Mouse (Mus musculus) forebrain, embryonic 15.5 days (tissue): ENCODE results near the gene Gins2. TPM values are rescaled to one million over a fixed set of nuclear protein-coding genes. Genes with fewer than 3 reads are reported as not detected.

Source experiments
- ATAC-seq: fragments of 200-750 bp; cut with Nextera tagmentation; replicated peaks from 2 replicates; pipeline ENCODE4 v1.8.0; 2017; ENCODE audit warnings: mild to moderate bottlenecking, moderate TSS enrichment, moderate library complexity
- H3K27ac ChIP-seq: fragments of 300-500 bp; sonication (generic); replicated peaks from 2 replicates; pipeline ENCODE4 v1.5.1; 2015; ENCODE audit warnings: mild to moderate bottlenecking, inconsistent platforms
- H3K27me3 ChIP-seq: fragments of 300-500 bp; sonication (generic); 2 replicates; pipeline ENCODE4 v1.6.1; 2015; ENCODE audit warnings: inconsistent platforms
- H3K36me3 ChIP-seq: fragments of 300-500 bp; sonication (generic); 2 replicates; pipeline ENCODE4 v1.6.1; 2015; ENCODE audit warnings: mild to moderate bottlenecking, inconsistent platforms
- H3K4me1 ChIP-seq: fragments of 300-500 bp; sonication (generic); 2 replicates; pipeline ENCODE4 v1.6.1; 2015; ENCODE audit warnings: inconsistent platforms
- H3K4me2 ChIP-seq: fragments of 300-500 bp; sonication (generic); replicated peaks from 2 replicates; pipeline ENCODE4 v1.6.1; 2015; ENCODE audit warnings: mild to moderate bottlenecking, inconsistent platforms
- H3K4me3 ChIP-seq: fragments of 300-500 bp; sonication (generic); 2 replicates; pipeline ENCODE4 v1.5.1; 2015; ENCODE audit warnings: mild to moderate bottlenecking, inconsistent platforms
- H3K9ac ChIP-seq: fragments of 300-500 bp; sonication (generic); replicated peaks from 2 replicates; pipeline ENCODE4 v1.6.1; 2015; ENCODE audit warnings: mild to moderate bottlenecking, inconsistent platforms
- H3K9me3 ChIP-seq: fragments of 300-500 bp; sonication (generic); 2 replicates; pipeline ENCODE4 v1.6.1; 2016; ENCODE audit warnings: inconsistent platforms
- WGBS: fragments of 180-500 bp; shearing (Covaris S2); methylation state at CpG from one replicate; pipeline ENCODE4 v1.1.7; 2015; ENCODE audit warnings: mixed read lengths; 5-methylcytosine and 5-hydroxymethylcytosine counted together
- polyA plus RNA-seq: library from polyadenylated mRNA; unstranded; fragments of >200 nt; fragmentation: Nextera tagmentation; extraction: Ambion mirVana; gene quantifications from 2 replicates; pipeline ENCODE4 v1.2.1, GENCODE M21; 2015

The Gins2 gene
- polyA plus RNA-seq, 1 experiment from 2014 or later = 27.1 TPM

DNA sequence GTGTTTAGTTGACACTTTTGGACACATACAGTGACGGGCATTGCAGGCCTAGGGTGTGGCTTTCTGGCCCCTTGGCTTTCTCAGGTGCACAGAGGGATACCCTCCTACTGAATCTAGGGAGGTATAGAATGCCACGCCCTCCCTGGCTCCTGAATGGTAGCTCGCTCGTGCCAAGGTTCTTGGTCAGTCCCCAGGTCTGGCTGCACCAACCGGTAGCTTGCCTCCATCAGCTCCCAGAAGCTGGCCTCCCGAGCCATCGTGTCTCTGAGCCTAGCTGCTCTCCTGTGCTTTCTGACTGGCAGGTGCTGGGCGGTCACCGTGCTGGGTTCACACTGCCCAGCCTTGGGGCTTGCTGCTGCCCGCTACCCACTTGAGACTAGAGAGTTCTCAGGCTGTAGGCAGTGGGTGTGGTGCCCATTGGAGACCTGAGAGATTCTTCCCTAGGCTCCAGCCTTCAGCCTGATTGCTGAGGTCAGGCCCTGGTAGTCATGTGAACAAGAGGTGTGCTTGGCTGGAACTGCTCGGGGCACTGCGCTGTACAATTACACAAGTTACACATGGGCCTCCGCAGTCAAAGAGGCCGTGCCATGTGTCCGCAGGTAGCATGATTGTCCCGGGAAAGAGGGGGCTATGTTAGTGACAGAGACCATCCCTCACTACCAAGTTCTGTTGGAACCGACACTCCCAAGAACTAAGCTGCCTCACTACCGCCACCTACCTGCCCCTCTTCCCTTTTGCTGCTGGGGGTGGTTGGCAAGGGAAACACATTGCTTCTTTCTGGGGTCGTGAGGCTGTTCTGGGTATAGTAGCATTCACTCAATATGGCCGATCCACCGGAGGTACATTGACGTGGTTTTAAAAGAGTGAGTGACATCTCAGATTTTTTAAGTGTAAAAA is 27.3 kb downstream of the Gins2 start:
- ATAC-seq = no peak
- Histone ChIP-seq H3K4me1 (peaks cover 100% of the 10 kb centered on the region), H3K27me3 (no peaks in the 10 kb centered on the region), H3K4me3 (no peak overlapping the region), H3K27ac (peak overlapping the region; percentile 81), H3K9ac (no peak overlapping the region), H3K9me3 (no peaks in the 10 kb centered on the region), H3K4me2 (no peak overlapping the region), H3K36me3 (no peaks in the 10 kb centered on the region; the same call in 1 of the 2 replicates)
- WGBS = 81% methylated on average over 22 of the region's 22 CpGs

GRCm38 (mm10) chr8:120560535-120560934 is 28.6 kb downstream of the Gins2 start:
- Histone ChIP-seq H3K36me3 (no peaks in the 10 kb centered on the region), H3K27me3 (no peaks in the 10 kb centered on the region), H3K4me1 (peaks cover 100% of the 10 kb centered on the region), H3K4me3 (no peak overlapping the region), H3K27ac (0 out of 2 replicates have a peak overlapping the region, but pooled peaks have one; percentile 89), H3K9ac (no peak overlapping the region), H3K4me2 (no peak overlapping the region), H3K9me3 (no peaks in the 10 kb centered on the region)
- ATAC-seq = no peak
- 69% methylated on average over 5 of the region's 5 CpGs for WGBS

DNA sequence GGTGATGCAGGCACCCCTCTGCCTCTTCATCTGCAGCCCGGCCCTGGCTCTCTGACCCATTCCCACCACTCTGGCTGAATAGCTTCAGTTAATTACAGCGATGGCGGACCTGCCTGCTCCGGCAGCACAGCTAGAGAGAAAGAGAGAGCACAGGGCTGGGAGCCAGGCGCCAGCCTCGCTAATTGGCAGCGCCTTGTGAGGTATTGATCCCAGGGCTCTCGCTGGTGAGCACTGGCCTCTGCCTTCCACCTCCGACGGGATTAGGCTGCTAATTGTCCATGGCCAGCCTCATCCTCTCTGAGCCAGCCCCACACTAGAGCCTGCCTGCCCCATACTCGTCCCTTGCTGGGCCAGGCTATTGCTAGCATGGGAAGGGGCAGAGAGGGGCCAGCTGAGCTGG is 29.4 kb downstream of the Gins2 start:
- Histone ChIP-seq H3K36me3 (no peaks in the 10 kb centered on the region), H3K9me3 (no peaks in the 10 kb centered on the region), H3K9ac (no peak overlapping the region), H3K27me3 (no peaks in the 10 kb centered on the region), H3K4me1 (peaks cover 100% of the 10 kb centered on the region), H3K4me2 (peak overlapping the region; percentile 10; the same call in 1 of the 2 replicates), H3K4me3 (no peak overlapping the region), H3K27ac (peak overlapping the region; percentile 89)
- ATAC-seq = peak; percentile 19
- 6% methylated on average over 11 of the region's 11 CpGs for WGBS

GRCm38 (mm10) chr8:120558162-120558561 is 30.9 kb downstream of the Gins2 start:
- no peaks in the 10 kb centered on the region for H3K36me3 ChIP-seq
- H3K4me3 ChIP-seq = no peak overlapping the region
- H3K4me2 ChIP-seq = no peak overlapping the region
- peaks cover 98% of the 10 kb centered on the region for H3K4me1 ChIP-seq
- ATAC-seq = no peak
- H3K27ac ChIP-seq = peak overlapping the region; percentile 89
- H3K9me3 ChIP-seq = no peaks in the 10 kb centered on the region
- WGBS = 46% methylated on average over 4 of the region's 4 CpGs
- no peak overlapping the region for H3K9ac ChIP-seq
- H3K27me3 ChIP-seq = no peaks in the 10 kb centered on the region

DNA sequence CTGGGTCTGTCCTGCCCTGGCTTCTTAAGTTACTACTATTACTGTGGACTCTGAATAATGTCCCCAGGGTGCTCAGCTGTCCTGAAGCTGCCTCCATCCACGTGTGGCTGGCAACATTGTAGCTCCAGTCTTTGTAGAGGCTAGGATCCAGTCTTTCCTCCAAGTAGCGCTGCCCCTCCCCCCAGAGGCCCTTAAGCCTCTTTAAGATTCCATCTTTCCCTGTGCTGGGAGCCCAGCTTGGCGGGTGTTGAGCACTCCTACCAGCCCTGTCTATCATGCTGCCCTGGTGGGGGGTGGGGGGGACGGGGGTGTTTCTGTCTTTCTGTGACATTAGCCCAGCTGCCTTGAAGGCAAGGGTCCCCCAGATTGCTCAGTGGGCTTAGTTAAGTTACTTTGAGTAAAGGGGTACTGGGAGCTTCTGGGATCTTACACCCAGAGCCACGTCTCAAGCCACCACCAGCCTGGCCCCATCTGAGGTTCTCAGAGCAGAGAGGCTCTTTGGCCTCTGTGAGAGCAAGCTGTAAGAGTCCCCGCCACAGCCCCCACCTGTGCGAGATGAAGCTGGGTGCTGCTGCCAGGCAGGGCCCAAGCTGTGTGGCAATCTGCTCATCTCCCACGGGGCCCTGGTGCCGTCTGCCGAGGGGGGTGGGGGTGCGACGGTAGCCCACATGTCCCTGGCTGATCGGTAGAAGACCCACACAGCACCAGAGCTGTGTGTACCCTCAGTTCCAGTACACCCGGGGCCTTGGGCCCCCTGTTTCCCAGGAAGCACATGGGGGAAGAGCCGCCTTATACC is 31.7 kb downstream of the Gins2 start:
- no peaks in the 10 kb centered on the region for H3K36me3 ChIP-seq
- peaks cover 98% of the 10 kb centered on the region for H3K4me1 ChIP-seq
- peak overlapping the region; percentile 89 for H3K27ac ChIP-seq
- H3K27me3 ChIP-seq = no peaks in the 10 kb centered on the region
- no peaks in the 10 kb centered on the region for H3K9me3 ChIP-seq
- peak; percentile 69 for ATAC-seq
- 32% methylated on average over 15 of the region's 15 CpGs for WGBS
- no peak overlapping the region for H3K9ac ChIP-seq
- peak overlapping the region; percentile 8; the same call in 1 of the 2 replicates for H3K4me2 ChIP-seq
- no peak overlapping the region for H3K4me3 ChIP-seq

DNA sequence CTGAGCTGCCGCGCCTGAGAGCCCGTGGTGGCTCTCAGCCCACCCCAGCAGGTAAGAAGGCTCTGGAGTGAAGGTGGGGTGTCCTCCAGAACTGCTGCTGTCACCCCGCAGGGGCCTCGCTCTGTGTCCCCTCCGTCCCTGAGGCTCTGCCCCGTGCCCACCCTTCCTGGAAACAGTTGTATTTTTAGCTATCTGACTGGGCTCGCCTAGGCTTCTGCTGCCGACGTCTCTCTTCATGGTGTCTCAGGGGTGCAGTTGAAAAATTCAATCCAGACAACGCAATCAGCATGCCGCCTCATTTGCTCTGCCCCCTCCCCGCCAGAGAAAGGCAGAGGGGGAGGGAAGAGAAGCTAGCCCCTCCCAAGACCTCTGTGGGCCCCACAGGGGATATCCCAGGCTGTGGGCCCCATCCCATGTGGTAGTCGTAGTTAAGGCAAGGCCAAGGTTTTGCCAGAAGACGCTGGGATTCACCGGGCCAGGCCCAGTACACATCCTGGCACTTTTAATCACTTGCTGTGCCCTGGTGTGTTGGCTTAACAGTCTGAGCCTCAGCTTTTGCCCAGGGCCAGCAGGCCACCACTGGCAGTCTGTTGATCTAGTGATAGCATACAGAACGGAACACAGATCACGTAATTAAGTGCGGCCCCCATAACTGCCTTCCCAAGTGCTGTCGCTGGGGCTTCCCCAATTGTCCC is 32.8 kb downstream of the Gins2 start:
- Histone ChIP-seq H3K36me3 (no peaks in the 10 kb centered on the region), H3K4me1 (peaks cover 98% of the 10 kb centered on the region), H3K9me3 (no peaks in the 10 kb centered on the region), H3K4me2 (no peak overlapping the region), H3K9ac (peak overlapping the region; percentile 22; the same call in 1 of the 2 replicates), H3K27ac (peak overlapping the region; percentile 89), H3K4me3 (no peak overlapping the region), H3K27me3 (no peaks in the 10 kb centered on the region)
- WGBS = 49% methylated on average over 20 of the region's 20 CpGs
- no peak for ATAC-seq

GRCm38 (mm10) chr8:120554466-120555039 is 34.6 kb downstream of the Gins2 start:
- H3K9ac ChIP-seq = no peak overlapping the region
- no peaks in the 10 kb centered on the region for H3K27me3 ChIP-seq
- H3K4me3 ChIP-seq = no peak overlapping the region
- no peak overlapping the region for H3K27ac ChIP-seq
- no peaks in the 10 kb centered on the region for H3K9me3 ChIP-seq
- H3K4me1 ChIP-seq = peaks cover 98% of the 10 kb centered on the region
- H3K36me3 ChIP-seq = no peaks in the 10 kb centered on the region
- no peak for ATAC-seq
- WGBS = 90% methylated on average over 18 of the region's 18 CpGs
- H3K4me2 ChIP-seq = no peak overlapping the region

GRCm38 (mm10) chr8:120553441-120554123 is 35.5 kb downstream of the Gins2 start:
- H3K4me1 ChIP-seq = peaks cover 98% of the 10 kb centered on the region
- no peaks in the 10 kb centered on the region for H3K27me3 ChIP-seq
- H3K27ac ChIP-seq = no peak overlapping the region
- no peaks in the 10 kb centered on the region for H3K9me3 ChIP-seq
- no peaks in the 10 kb centered on the region for H3K36me3 ChIP-seq
- WGBS = 87% methylated on average over 24 of the region's 24 CpGs
- ATAC-seq = no peak
- H3K4me3 ChIP-seq = no peak overlapping the region
- no peak overlapping the region for H3K9ac ChIP-seq
- H3K4me2 ChIP-seq = no peak overlapping the region

GRCm38 (mm10) chr8:120552509-120552908 is 36.6 kb downstream of the Gins2 start:
- H3K27ac ChIP-seq = peak overlapping the region; percentile 91; the same call in 1 of the 2 replicates
- WGBS = 89% methylated on average over 11 of the region's 11 CpGs
- ATAC-seq = no peak
- no peak overlapping the region for H3K4me3 ChIP-seq
- no peaks in the 10 kb centered on the region for H3K27me3 ChIP-seq
- H3K4me1 ChIP-seq = peaks cover 98% of the 10 kb centered on the region
- H3K4me2 ChIP-seq = no peak overlapping the region
- H3K36me3 ChIP-seq = no peaks in the 10 kb centered on the region
- H3K9ac ChIP-seq = no peak overlapping the region
- H3K9me3 ChIP-seq = no peaks in the 10 kb centered on the region

- ATAC-seq = no peak
- H3K4me1 ChIP-seq = peaks cover 98% of the 10 kb centered on the region
- H3K9ac ChIP-seq = 0 out of 2 replicates have a peak overlapping the region, but pooled peaks have one; percentile 8
- H3K27ac ChIP-seq = peak overlapping the region; percentile 91
- H3K9me3 ChIP-seq = no peaks in the 10 kb centered on the region
- WGBS = 81% methylated on average over 3 of the region's 3 CpGs
- 0 out of 2 replicates have a peak overlapping the region, but pooled peaks have one; percentile 23 for H3K4me2 ChIP-seq
- H3K4me3 ChIP-seq = no peak overlapping the region
- no peaks in the 10 kb centered on the region for H3K36me3 ChIP-seq
- H3K27me3 ChIP-seq = no peaks in the 10 kb centered on the region
Measured at GRCm38 (mm10) chr8:120551677-120551980, 37.5 kb downstream of the Gins2 start.
